Mouse (Mus musculus) urinary bladder, postnatal 10 days (tissue): ENCODE measurements at regions not wholly inside any gene's neighbourhood (a gene's known extent, or its start where the extent isn't known, plus 50 kb on each side); places are given as distances from the start of the nearest gene placed in this dataset.
"Not testable (repeated sequence)": the region's sequence is repeated elsewhere in the genome, so short reads cannot be mapped to it uniquely, and the experiment has no call there.

Experiments used
- DNase-seq: peaks from one replicate; pipeline ENCODE4 v3.0.0; 2022; ENCODE audit warnings: low spot score

- DNase-seq = no peak
Measured at GRCm38 (mm10) chr7:116596914-116597313, 92.7 kb downstream of the Nucb2 start.

- no peak for DNase-seq
Measured at GRCm38 (mm10) chr7:116600340-116600739, 96.2 kb downstream of the Nucb2 start.

- no peak for DNase-seq
Measured at GRCm38 (mm10) chr7:116603167-116603839, 99.1 kb downstream of the Nucb2 start.

- DNase-seq = no peak
Measured at GRCm38 (mm10) chr7:116603840-116604194, 99.6 kb downstream of the Nucb2 start.

GRCm38 (mm10) chr7:116606255-116606654 is 102.1 kb downstream of the Nucb2 start:
- DNase-seq = no peak

GRCm38 (mm10) chr7:116606751-116607483 is 102.7 kb downstream of the Nucb2 start:
- DNase-seq = no peak

GRCm38 (mm10) chr7:116607628-116608225 is 103.6 kb downstream of the Nucb2 start:
- DNase-seq = no peak

GRCm38 (mm10) chr7:116608350-116609085 is 104.3 kb downstream of the Nucb2 start:
- no peak for DNase-seq

GRCm38 (mm10) chr7:116609406-116609805 is 105.2 kb downstream of the Nucb2 start:
- no peak for DNase-seq

- DNase-seq = no peak
Measured at GRCm38 (mm10) chr7:116609906-116610305, 105.7 kb downstream of the Nucb2 start.

GRCm38 (mm10) chr7:116615984-116616383 is 111.8 kb downstream of the Nucb2 start:
- DNase-seq = no peak

- DNase-seq = no peak
Measured at GRCm38 (mm10) chr7:116619636-116620035, 115.5 kb downstream of the Nucb2 start.

GRCm38 (mm10) chr7:116620381-116620780 is 116.2 kb downstream of the Nucb2 start:
- no peak for DNase-seq

- no peak for DNase-seq
Measured at GRCm38 (mm10) chr7:116633210-116633609, 129.0 kb downstream of the Nucb2 start.

GRCm38 (mm10) chr7:116644902-116645650 is 140.9 kb downstream of the Nucb2 start:
- DNase-seq = no peak

GRCm38 (mm10) chr7:116654466-116654865 is 150.3 kb downstream of the Nucb2 start:
- no peak for DNase-seq

- not testable (repeated sequence) for DNase-seq
Measured at GRCm38 (mm10) chr7:116657040-116657439, 152.9 kb downstream of the Nucb2 start.

GRCm38 (mm10) chr7:116665581-116665980 is 161.4 kb downstream of the Nucb2 start:
- DNase-seq = no peak

GRCm38 (mm10) chr7:116674199-116675019 is 170.2 kb downstream of the Nucb2 start:
- no peak for DNase-seq

GRCm38 (mm10) chr7:116676696-116677095 is 172.5 kb downstream of the Nucb2 start:
- DNase-seq = no peak

GRCm38 (mm10) chr7:116679195-116679594 is 175.0 kb downstream of the Nucb2 start:
- no peak for DNase-seq
